Mouse (Mus musculus) ES-Bruce4 (cell line): ENCODE results near the gene Bcl2l1.

Experiments
- CTCF ChIP-seq: IDR thresholded peaks from one replicate; pipeline ENCODE4 v1.8.1; 2011; ENCODE audit warnings: low read depth, low read length
- EP300 ChIP-seq: IDR thresholded peaks from 2 replicates; pipeline ENCODE4 v1.6.1; 2011; ENCODE audit warnings: low read depth, low read length; ENCODE audit not compliant: insufficient read depth
- POLR2A ChIP-seq: IDR thresholded peaks from one replicate; pipeline ENCODE4 v1.8.1; 2011; ENCODE audit warnings: low read length; ENCODE audit not compliant: insufficient read depth

DNA sequence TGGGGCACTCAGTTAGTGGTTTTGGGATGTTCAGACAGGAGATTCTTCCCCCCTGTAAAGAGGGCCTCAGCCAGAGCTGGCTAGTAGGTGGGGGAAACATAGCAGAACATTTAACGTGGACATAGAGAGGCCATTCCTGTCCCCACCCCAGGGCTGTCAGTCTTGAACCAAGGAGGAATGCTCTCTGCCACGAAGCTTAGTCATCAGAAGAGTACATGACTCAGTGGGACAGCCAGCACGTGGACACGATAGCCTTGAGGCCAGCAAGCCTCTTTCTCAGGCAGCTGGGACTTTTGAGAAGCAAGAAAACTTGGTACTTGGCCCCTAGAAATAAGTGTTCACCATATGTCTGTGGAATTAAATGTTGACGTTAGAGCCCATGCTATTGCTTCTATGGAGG, 48.9 kb downstream of the Bcl2l1 start:
- no peak for TF ChIP-seq CTCF
- TF ChIP-seq POLR2A = no peak
- no peak for TF ChIP-seq EP300
